Mouse (Mus musculus) lung, postnatal 14 days (tissue): ENCODE measurements at regions not wholly inside any gene's neighbourhood (a gene's known extent, or its start where the extent isn't known, plus 50 kb on each side); places are given as distances from the start of the nearest gene placed in this dataset.

ENCODE experiments used
- DNase-seq: peaks from one replicate; pipeline ENCODE4 v3.0.0; 2021

DNA sequence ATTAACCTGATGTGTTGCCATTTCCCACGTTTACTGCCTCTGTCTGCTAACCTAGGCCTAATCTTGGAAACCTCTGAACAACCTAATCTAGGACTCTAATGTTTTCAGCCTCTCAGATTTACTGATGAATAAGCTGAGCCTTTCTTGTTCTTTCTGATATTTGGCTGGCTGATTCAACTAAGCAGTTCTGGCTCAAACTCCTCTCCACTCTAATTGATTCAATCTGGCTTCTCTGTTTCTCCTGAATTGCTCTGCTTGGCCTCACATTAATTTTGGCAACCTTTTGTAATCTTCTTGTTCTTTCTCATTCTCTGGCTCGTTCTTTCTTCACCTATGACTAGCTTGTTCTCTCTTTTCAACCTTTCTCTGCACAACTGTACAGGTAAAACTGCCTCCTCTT is 1561.2 kb upstream of the Zeb2 start:
- no peak for DNase-seq

DNA sequence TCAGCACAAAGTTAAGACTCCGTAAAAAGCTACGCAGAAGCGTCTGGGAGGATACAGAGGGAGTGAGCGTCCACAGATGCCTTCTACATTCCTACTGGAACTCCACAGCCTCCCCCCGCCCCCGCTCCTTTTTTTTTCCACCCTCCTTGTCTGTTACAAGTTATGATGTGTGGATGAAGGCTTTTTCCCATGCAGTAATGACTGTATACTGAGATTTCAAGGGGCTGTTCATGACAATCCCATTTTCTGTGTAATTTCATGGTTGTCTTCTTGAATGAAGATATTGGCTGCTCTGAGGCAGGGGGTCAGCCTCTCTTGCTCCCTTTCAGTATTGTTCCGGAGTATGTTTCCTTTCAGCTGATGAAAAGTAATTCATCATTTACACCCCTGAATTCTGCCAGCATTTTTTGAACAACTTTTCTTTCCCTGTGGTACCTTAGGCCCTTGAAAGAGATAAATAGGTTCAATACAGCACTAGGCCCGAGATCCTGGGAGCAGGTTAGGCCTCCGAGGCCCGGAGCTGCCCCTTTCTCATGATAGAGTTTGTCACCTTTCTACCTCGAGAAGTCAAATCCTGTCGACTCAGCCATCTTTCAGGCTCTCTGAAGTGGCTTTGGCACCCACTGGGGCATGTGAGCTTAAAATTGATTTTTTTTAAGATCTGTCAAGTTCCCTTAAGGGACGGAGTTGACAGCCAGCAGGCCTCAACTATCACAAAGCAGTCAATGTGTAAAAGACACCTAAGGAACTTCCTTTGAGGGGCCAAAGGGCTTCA is 1552.5 kb upstream of the Zeb2 start:
- no peak for DNase-seq

DNA sequence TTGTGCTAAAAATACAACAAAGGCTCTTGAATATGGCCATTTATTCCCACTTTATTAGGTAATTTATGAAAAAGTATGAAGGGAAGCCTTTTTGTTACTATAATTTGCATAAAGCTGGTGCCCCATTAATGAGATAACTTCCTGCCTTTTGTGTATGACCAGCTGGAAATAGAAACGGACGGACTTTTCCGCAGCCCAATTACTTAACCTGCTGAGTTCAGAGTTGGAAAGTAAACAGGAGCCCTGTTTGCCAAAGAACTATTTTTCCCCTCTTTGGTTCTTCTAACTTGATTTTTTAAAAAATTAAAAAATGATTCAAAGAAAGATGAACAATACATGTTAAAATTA is 1549.8 kb upstream of the Zeb2 start:
- no peak for DNase-seq

DNA sequence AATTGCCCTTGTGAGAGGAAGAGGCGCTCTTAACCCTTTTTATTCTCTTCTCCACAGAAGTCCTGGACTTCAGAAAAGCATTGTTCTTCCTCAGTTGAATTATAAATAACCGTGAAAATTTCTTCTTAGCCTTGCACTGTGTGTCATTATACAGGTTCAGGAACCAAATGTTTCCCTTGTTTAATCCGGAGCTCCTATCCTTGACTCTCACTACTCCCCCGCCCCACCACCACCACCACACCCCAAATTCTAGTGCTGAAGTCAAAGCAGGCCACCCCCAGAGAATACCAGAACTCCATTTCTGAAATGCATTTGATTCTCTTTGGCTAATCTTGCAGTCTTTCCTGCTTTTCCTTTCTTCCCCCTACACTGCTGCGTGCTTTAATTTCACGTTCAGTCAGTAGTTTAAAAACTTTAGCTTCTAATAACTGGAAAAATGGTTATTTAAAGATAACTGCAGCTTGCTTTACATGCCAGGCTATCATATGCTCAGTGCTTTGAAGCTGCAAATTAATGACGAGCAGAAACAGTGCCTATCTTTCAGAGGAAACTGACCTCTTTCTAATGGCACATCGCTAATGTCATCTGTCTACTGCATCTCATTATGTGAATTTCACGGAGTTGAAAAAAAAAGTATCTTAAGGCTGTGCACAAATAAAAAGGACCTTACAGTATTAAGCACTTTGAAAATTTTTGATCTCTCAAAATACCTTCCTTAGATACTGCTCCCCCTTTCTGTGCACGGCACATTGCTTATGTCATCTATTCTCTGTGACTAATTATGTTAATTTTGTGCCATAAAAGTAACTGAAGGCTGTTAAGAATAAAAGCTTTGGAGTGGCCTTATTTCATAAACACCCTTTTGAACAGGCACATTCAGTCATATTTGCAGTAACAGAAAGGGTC is 1549.1 kb upstream of the Zeb2 start:
- DNase-seq = no peak

DNA sequence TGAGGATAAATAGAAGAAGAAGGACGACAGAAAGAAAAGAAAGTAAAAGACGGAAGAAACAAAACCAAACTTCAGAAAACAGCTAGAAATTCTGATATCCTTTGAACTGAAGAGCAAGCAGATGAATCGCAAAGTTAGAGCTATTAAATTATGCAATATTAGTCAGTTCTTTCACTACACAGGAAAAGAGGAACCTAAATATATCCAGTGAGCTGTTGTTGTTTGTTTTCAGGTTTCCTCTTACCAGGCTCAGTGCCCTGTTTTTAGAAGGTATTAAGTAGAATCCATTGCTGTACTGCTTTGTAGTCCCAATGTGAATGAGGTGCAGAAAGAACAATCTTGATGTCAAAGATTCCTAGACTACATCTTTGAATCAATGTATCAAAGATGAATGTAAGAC is 1544.7 kb upstream of the Zeb2 start:
- DNase-seq = no peak

DNA sequence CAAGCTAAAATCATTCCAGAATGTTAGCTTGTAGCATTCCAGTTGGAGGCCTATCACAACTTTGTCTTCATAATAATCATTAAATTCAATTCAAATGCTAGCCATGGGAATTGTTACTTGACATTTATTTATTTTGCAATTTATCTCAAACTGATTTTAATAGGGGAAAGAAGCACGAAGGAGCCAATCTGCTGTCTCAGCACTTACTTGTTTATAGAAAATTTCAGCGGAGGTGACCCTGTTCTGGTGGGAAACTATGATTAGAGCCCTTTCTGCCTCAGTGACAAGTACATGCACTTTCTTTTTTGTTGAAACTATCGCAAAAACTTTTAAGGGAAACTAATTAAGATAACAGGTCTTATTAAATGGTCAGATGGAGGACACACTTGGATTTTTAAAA is 1543.4 kb upstream of the Zeb2 start:
- DNase-seq = no peak

DNA sequence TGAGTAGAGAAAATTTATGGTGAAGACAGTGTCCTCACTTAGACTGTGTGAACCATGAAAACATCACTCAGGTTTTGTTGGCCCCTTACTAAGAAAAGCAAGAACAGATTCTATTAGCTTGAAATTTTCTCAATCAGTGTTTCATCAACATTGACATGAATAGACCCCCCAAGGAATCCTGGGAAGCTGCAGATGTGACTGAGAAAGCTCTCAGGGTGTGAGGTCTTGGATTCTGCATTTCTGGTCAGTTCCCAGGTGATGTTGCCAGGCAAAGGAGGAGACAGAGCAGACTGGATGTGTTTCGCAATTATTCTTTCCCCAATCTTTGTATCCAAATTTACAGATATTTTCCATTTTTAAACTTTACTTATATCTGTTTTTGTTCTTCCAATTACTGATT is 1538.1 kb upstream of the Zeb2 start:
- DNase-seq = no peak

DNA sequence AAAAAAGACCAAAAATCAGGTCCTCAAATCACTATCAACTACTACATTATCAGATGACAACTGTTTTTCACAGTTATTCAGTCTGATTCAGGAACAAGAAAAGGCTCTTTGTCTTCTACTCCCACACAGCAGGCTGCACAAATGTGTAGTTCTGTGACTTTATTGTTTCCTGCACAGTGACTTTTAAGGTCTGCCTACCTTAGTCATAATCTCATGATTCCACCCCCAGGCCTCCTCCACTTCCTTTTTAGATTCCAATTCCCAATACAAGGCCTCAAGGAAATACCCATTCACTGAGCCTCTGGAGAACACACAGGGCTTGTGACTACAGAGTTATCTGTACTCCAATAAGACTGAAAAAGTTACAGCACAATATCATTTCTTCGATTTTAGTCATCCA is 1535.4 kb upstream of the Zeb2 start:
- DNase-seq = no peak

DNA sequence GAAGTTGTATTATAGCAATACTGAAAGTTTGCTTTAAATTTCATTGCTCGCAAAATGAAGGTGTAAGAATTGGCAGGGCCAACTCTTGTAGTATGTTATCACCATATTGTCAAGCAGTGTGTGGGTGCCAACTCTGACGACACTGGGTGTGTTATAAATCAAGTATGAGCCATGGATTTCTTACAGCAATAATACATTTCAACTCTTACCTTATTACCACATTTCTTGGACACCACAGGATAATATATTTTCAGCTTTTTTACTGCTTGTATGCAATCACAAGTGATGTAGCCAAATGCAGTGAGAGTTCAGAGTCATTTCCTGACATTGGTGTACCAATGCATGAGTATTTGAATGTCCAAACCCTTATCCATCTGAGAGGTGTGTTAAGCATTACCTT is 1529.2 kb upstream of the Zeb2 start:
- DNase-seq = no peak

DNA sequence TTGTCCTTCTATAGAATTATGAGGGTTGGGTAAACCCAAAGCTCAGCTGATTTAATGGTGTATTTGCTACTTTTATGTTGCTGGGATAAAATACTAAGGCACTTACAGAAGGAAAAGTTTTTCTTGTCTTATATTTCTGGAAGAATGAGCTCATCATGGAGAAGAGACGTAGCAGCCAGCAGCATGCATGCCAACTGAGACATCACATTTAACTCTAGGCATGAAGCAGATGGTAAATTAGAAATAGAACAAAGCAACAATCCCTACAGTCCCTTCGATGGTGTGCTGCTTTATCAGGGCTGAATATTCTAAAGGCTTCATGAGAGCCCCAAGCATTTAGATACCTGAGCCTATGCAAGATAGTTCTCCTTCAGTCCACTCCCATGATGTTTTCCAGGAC is 1492.0 kb upstream of the Zeb2 start:
- no peak for DNase-seq

DNA sequence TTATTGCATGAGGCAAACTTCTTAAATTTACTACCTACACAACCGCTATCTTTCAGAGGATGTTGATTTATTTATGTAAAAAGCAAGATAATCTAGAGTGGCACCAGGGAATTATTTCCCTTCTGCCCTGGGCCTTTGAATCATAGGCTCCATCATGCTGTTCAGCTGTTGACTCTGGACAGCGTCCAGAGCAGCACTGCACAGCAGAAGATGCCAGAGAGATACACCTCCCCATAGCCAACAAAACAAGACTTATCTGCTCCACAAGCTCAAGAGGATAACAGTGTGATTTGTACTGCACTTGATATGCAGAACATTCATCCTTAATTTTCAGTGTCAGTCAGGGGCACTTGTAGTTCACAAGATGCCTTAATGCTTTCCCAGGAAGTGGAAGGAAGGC is 1464.6 kb upstream of the Zeb2 start:
- DNase-seq = no peak

DNA sequence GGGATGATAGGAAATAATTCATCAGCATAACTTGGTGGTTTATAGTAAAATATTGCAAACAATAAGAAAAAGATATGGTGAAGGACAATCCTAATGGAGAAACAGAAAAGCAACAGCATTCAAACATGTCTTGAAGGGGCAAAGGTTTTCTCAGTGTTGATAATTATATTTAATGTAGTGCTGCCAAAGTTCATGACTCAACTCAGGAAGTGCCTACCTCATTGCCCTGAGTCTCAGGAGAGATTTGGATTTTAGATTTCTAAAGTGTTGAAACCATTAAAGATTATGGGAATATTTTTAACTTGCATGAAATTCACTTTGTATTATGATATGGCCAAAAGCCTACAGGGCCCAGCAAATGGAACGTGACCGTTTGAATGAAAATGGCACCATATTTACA is 1453.2 kb upstream of the Zeb2 start:
- DNase-seq = no peak

DNA sequence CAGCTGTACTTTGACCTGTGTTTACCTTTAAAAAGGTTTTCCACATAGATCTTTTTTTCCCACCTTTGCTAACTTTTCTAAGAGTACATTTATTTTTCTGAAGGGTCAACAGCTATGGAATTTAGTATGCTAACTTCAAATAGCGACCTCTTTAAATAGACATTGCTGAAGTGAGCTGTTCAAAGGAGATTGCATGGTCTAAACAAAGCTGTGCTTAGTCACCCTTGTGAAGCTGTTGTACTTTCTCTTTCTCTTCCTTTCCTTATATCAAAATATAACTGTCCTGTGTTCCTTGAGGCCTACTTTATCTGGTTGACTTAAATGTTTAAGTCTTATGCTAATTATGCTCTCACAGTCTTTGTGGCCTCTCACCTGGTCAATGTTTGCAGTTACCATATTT is 1416.2 kb upstream of the Zeb2 start:
- DNase-seq = no peak

DNA sequence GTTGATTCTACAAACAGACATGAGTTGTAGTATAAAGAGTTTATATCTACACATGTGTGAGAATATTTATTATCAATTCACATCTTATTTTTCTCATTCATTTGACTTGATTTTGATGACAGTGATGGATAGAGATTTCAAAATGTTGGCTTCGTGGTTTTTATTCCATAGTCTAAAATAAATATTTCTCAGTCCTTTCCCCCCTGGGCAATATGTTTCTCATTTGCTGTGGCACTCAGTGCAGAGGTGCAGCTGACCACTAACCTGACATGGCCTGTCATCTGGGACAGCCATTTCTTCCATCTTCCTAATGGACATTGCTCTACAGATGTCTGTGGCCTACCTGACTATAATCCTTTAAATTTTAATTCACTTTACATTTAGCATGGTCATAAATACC is 1413.5 kb upstream of the Zeb2 start:
- DNase-seq = no peak

DNA sequence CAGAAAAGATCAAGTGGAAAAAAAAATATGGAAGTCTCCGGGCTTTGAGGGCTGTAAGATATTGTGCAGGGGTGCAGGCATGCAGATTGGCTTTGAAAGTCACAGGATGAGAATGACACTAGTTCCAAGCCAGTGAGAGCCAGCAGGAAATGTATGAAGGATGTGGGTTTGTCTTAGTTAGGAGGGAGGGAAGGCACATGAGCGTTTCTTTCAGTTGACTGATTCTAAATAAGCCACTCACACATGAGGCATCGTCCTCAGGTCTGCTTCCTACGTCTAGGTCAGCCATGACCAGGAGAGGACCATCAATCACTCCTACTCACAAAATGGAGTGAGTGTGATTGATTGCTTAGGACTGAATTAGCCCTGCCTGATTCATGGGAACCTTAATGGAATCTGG is 1408.0 kb upstream of the Zeb2 start:
- DNase-seq = no peak

DNA sequence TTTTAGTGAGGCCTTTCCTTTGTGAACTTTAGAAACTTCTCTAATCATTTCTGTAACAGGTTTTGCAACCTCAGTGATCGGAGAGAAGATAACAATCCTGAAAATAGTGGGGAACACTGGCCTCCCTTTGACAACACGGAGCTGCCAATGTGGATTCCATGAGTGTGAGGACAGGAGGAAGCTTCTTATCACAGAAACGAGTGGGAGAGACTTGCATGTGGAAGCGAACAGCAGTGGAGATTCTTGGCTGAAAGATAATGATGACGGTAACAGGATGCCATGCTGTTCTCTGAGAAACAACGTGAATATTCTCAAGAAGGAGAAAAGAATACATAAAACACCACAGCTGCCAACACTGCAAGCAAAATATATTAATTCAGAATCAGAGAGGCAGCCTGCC is 1407.4 kb upstream of the Zeb2 start:
- DNase-seq = no peak

DNA sequence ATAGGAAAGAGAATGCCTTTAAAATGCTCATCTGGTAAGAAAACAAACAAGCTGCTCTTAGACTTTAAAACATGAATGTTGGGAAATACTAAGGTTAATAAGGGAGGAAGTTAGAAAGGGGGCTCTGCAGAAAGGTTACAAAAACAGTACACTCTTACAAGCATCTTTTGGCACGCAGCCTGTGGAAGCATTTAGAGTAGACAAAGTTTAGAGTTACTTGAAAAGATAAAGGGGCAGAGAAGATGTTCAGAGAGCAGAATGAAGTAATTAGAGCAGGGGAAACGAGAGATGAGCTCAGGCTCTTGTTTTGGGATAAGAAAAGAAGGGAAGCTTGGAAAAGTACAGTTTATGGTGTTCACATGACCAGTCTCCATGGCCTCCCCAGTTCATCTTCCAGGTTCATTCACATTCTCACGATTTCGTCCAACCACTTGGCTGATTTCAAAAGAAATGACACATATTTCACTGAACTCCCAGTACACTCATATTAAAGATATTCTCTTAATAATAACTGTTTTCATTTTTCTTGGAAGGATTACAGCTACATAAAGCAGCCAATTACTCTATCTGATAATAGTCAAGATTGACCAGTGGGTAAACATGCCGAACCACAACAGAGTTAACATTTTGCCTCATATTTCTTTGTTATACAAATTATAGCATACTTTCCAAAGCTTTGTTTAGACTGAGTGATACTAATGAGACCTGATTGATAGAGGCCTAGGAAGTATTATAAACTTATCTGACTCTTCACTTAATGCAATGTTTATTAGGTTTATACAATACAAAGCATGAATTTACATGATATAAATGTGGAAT is 1404.2 kb upstream of the Zeb2 start:
- DNase-seq = no peak

DNA sequence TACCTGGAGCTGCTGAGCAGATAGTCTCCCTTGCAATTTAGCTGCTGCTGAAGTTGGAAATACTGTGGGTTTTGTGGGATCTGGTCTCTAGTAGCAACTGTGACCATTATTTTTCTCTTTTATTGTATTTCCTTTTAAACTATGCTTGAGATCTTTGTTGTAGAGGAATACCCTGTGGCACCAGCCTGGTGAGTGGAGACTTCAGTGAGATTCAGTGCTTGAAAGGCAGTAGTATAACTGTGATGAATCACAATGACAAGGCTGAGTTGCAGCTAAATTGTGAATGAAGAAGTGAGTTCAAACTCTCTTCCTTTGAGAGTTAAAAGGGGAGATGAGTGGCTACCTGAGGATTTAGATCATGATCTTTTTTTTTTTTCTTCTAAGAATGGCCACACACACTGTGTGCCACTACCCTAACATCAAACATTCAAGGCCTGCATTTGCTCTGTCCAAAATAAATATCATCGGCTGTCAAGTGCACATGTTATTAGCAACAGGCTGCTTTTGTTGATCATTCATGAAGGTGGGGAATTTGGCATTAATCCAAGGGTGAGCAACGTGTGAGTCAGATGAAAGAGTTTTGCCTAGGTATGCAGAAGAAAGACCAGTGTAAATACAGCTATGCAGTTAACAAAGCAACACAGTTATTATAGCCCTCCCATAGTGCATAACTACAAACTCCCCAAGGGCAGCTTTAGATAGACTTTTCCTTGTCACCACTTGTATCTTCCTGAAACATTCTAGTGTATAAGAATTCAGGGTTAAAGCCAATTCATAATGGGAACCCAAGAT is 1395.2 kb upstream of the Zeb2 start:
- DNase-seq = no peak

DNA sequence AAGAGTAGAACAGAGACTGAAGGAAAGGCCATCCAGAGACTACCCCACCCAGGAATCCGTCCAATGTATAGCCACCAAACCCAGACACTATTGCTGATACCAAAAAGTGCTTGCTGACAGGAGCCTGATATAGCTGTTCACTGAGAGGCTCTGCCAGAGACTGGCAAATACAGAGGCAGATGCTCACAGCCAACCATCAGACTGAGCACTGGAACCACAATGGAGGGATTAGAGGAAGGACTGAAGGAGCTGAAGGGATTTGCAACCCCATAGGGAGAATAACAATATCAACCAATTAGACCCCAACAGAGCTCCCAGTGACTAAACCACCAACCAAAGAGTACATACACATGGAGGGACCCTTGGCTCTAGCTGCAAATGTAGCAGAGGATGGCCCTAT is 1389.8 kb upstream of the Zeb2 start:
- no peak for DNase-seq

DNA sequence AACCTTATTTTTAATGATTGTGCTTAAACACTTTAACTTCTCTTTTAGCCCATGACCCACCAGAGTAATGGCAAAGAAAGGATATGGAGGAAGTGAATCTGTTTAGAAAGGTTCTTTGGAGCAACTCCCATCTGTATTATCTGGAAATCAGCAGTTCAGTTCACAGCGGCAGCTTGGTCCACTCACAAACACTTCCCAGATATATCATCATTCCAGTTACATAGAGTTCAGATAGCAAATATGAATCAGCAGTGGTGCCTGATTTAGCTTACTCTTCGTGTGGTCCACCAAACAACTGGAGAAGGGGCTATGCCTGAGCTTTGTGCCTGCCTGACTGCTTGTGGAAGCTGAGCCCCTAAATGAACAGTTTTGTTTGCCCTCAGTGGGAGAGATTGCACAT is 1385.9 kb upstream of the Zeb2 start:
- DNase-seq = no peak

DNA sequence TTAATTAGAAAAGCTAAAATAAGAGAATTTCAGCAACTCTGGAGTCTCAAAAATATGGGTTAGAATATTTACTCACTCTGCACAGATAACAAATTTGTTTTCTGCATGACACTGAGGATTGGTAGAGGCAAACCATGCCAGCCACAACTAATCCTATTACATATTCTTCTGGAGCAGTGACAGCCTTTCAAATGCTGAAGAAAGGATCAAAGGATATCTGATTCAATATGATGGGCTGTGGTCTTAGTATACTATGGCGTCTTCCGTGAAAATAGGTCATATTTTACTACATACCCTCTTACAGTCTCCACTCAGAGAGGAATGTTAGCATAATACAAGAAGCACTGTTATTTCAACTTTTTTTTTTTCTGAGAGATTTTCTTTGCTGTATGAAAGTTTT is 1375.1 kb upstream of the Zeb2 start:
- no peak for DNase-seq

DNA sequence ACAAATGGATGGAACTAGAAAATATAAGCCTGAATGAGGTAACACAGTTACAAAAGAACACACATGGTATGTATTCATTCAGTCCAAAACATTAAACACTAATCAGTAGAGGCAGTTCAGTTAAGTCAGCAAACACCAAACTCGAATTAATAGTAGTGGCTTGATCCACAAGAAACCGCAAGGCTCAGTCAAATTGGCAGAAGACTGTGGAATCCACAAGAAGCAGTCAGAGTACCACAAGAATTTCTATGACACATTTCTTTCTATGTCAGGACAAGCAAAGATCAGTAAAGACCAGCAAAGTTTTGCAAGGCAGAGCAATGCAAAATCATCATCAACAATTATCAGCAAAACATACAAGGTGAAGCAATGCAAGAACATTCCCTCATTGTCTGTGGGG is 1373.9 kb upstream of the Zeb2 start:
- no peak for DNase-seq
